Mouse (Mus musculus) ES-Bruce4 (cell line): ENCODE results near the gene Cep128. TPM values are rescaled to one million over a fixed set of nuclear protein-coding genes. Genes with fewer than 3 reads are reported as not detected.

ENCODE experiments used
- H3K27ac ChIP-seq: 2 replicates; pipeline ENCODE4 v1.5.1; 2012; ENCODE audit warnings: low read length, inconsistent platforms; ENCODE audit not compliant: insufficient read depth
- H3K27me3 ChIP-seq: 2 replicates; pipeline ENCODE4 v1.6.1; 2012; ENCODE audit warnings: mild to moderate bottlenecking, low read length, inconsistent platforms; ENCODE audit not compliant: control insufficient read depth, poor library complexity, insufficient read depth, severe bottlenecking
- H3K36me3 ChIP-seq: 2 replicates; pipeline ENCODE4 v1.6.1; 2012; ENCODE audit warnings: inconsistent platforms, mild to moderate bottlenecking, low read length, moderate library complexity; ENCODE audit not compliant: control insufficient read depth, poor library complexity, insufficient read depth, severe bottlenecking
- H3K4me1 ChIP-seq: one replicate; pipeline ENCODE4 v1.8.1; 2011; ENCODE audit warnings: low read length; ENCODE audit not compliant: control insufficient read depth, insufficient read depth
- H3K4me3 ChIP-seq: 2 replicates; pipeline ENCODE4 v1.5.1; 2011; ENCODE audit warnings: low read depth, mild to moderate bottlenecking, low read length
- H3K9ac ChIP-seq: 2 replicates; pipeline ENCODE4 v1.6.1; 2012; ENCODE audit warnings: low read depth, mild to moderate bottlenecking, inconsistent platforms; ENCODE audit not compliant: poor library complexity, severe bottlenecking
- H3K9me3 ChIP-seq: replicated peaks from 2 replicates; pipeline ENCODE4 v1.6.1; 2012; ENCODE audit warnings: mild to moderate bottlenecking, low read length, inconsistent platforms; ENCODE audit not compliant: control insufficient read depth, poor library complexity, insufficient read depth, severe bottlenecking
- CTCF ChIP-seq: IDR thresholded peaks from one replicate; pipeline ENCODE4 v1.8.1; 2011; ENCODE audit warnings: low read depth, low read length
- EP300 ChIP-seq: IDR thresholded peaks from 2 replicates; pipeline ENCODE4 v1.6.1; 2011; ENCODE audit warnings: low read depth, low read length; ENCODE audit not compliant: insufficient read depth
- POLR2A ChIP-seq: IDR thresholded peaks from one replicate; pipeline ENCODE4 v1.8.1; 2011; ENCODE audit warnings: low read length; ENCODE audit not compliant: insufficient read depth
- polyA plus RNA-seq: library from polyadenylated mRNA; stranded (reverse); fragments of >200 nt; gene quantifications from 2 replicates; pipeline ENCODE4 v1.2.4, GENCODE M21; 2011; ENCODE audit warnings: low read depth; ENCODE audit not compliant: missing spikeins, insufficient read depth, insufficient read length

The Cep128 gene
- polyA plus RNA-seq, 1 experiment = 18.3 TPM

DNA sequence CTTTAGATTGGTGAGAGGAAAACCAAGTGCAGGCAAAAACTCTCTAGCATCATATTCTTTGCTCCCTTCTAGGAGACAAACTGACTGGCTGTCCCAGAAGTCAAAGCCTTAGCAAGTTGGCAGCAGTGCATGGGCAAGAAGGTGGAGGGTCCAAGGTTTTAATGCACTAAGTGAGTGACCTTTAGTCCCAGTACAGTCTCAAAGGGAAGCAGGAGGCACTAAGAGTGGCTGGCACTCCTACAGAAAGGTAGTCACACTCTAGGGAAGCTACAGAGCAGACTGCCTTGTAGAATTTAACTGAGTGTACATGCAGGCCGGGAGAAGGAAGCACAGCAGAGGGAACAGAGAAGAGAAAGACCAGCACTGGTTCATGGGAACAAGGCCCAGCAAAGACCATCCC lies 199.6 kb downstream of the Cep128 start:
- no peak overlapping the region for H3K4me3 ChIP-seq
- no peak overlapping the region for H3K9ac ChIP-seq
- no peaks in the 10 kb centered on the region for H3K9me3 ChIP-seq
- H3K27me3 ChIP-seq = no peaks in the 10 kb centered on the region
- no peak overlapping the region for H3K27ac ChIP-seq
- H3K36me3 ChIP-seq = no peaks in the 10 kb centered on the region
- H3K4me1 ChIP-seq = no peaks in the 10 kb centered on the region
- TF ChIP-seq POLR2A (no peak), EP300 (no peak), CTCF (no peak)

DNA sequence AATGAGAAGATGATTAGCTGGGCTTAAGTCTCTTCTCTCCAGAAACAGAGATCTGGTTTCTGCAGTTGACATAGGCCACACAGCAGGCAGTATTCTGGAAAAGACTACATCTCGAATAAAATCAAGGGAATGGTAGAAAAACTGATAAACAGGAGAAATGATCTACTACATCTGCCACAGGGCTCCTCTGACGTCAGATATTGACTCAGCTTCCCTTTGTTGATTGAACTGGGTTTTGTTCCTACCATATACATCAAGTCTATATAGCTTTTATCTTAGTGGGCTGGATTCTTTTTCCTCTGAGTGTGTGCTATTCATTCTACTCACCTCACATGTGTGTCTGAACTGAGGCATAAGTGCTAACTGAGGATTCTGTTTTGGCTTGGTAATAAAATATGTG lies 200.3 kb downstream of the Cep128 start:
- H3K27ac ChIP-seq = no peak overlapping the region
- H3K27me3 ChIP-seq = no peaks in the 10 kb centered on the region
- no peaks in the 10 kb centered on the region for H3K4me1 ChIP-seq
- TF ChIP-seq EP300 = no peak
- no peak for TF ChIP-seq POLR2A
- H3K9me3 ChIP-seq = no peaks in the 10 kb centered on the region
- no peak overlapping the region for H3K4me3 ChIP-seq
- H3K36me3 ChIP-seq = no peaks in the 10 kb centered on the region
- no peak overlapping the region for H3K9ac ChIP-seq

DNA sequence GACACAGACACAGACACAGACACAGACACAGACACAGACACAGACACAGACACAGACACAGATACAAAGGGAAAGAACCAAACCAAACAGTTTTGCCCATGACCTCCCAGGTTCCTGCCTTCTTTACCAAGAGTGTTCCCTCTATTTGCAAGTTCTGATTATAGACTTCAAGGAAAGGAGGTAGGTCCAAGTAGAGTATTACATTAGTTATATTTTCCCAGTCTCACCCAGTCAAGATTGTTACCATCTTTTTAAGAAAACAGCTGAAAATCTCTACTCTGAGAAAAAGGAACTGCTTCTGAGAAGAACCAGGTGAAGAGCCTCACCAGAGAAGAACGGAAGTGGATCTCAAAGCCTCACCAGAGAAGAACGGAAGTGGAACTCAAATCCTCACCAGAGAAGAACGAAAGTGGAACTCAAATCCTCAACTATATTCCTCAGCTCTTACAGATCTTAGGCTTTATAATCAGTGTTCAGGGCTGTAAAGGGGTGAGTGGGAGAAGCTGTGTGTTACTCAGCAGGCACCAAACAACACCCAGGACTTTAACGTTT lies 200.8 kb downstream of the Cep128 start:
- Histone ChIP-seq H3K9me3 (no peaks in the 10 kb centered on the region), H3K4me1 (no peaks in the 10 kb centered on the region), H3K27ac (no peak overlapping the region), H3K9ac (no peak overlapping the region), H3K36me3 (no peaks in the 10 kb centered on the region), H3K27me3 (no peaks in the 10 kb centered on the region), H3K4me3 (no peak overlapping the region)
- no peak for TF ChIP-seq CTCF
- TF ChIP-seq POLR2A = no peak

DNA sequence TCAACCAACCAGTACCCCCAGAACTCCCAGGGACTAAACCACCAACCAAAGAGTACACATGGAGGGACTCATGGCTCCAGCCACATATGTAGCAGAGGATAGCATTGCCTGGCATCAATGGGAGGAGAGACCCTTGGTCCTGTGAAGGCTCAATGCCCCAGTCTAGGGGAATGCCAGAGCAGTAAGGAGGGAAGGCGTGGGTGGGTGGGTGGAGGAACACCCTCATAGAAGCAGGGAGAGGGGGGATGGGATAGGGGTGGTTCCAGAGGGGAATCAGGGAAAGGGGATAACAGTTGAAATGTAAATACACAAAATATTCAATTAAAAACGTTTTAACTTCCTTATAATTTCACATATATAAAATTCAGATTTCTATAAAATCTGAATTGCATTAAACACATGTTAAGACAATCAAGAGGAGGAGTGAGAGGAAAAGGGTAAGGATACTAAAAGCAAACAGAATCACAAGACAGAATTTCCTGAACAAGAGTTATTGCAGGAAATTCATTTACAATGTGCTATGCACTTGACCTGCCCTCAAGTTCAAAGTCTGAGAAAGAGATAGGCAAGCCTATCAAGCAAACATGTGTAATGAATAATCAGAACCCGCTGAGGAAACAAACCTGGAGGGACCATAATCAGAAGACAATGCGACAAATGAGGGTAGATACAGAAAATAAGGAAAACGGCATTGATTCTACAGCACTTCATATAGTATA lies 207.2 kb downstream of the Cep128 start:
- no peak overlapping the region for H3K4me3 ChIP-seq
- H3K27me3 ChIP-seq = no peaks in the 10 kb centered on the region
- TF ChIP-seq EP300 (no peak), POLR2A (no peak), CTCF (no peak)
- no peak overlapping the region for H3K27ac ChIP-seq
- H3K4me1 ChIP-seq = no peaks in the 10 kb centered on the region
- no peak overlapping the region for H3K9ac ChIP-seq
- H3K9me3 ChIP-seq = no peaks in the 10 kb centered on the region
- no peaks in the 10 kb centered on the region for H3K36me3 ChIP-seq

DNA sequence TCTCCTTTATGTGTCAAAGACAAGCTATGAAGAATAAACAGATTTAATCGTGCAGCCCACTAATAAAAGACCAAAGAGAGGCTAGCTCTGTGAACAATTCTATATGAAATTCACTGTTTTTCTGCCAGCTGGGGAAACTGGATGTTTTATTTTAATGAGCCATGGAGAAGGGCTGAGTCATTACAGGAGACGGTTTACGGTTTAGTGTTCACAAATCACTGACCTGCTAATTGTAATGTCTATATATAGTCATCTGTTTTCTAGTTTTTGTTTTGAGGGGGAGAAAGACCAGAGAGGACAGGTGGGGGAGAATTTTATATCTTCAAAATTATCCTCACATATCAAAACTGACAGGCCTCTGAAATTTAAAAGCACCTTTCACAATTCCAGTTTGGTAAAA lies 212.6 kb downstream of the Cep128 start:
- Histone ChIP-seq H3K27ac (no peak overlapping the region), H3K4me1 (no peaks in the 10 kb centered on the region), H3K27me3 (no peaks in the 10 kb centered on the region), H3K4me3 (no peak overlapping the region), H3K9ac (no peak overlapping the region), H3K9me3 (no peaks in the 10 kb centered on the region), H3K36me3 (no peaks in the 10 kb centered on the region)
- TF ChIP-seq EP300 = no peak
- TF ChIP-seq CTCF = no peak
- no peak for TF ChIP-seq POLR2A

DNA sequence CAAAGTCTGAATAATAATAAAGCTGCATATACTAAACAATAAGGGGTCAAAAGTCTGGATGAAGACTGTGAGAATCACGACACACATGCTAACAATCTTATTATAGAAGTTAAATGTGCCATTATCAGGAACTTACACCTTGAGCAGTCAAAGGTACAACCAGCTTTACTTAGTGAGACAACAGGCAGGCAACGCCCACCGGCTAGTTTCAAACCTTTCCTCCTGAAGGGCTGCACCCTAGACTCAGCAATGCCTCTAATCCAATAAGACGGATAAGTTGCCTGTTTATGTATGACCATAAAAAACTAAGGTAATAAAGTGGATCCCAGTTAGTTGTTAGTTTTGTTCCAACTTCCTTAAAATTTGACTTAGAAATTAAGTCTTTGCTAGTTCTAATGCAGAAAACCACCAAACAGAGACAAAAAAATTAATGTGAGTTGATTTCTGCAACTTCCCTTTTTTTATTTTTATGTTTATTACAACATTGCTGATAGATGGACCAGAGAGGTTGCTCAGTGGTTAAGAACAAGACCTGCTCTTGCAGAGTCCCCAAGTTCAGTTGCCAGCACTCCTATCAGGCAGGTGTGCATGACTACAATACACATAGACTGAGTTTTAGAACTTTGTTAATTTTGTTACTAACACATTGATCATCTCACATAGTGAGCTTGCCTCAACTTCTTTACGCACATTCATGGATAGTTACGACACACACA lies 223.0 kb downstream of the Cep128 start:
- Histone ChIP-seq H3K9ac (no peak overlapping the region), H3K36me3 (no peaks in the 10 kb centered on the region), H3K9me3 (no peaks in the 10 kb centered on the region), H3K27ac (no peak overlapping the region), H3K4me1 (no peaks in the 10 kb centered on the region), H3K27me3 (no peaks in the 10 kb centered on the region), H3K4me3 (no peak overlapping the region)
- no peak for TF ChIP-seq POLR2A
- no peak for TF ChIP-seq EP300
- TF ChIP-seq CTCF = no peak
